Mouse (Mus musculus) midbrain, embryonic 14.5 days (tissue): Measurements from ENCODE around the gene Calhm6. TPM values are rescaled to one million over a fixed set of nuclear protein-coding genes. Genes with fewer than 3 reads are reported as not detected.

Source experiments
- ATAC-seq: fragments of 200-750 bp; cut with Nextera tagmentation; 2 replicates; pipeline ENCODE4 v1.8.0; 2017; ENCODE audit warnings: moderate number of reproducible peaks, moderate library complexity; ENCODE audit not compliant: low FRiP score, low TSS enrichment
- DNase-seq: peaks from one replicate; pipeline ENCODE4 v3.0.0-alpha.2; 2015
- H3K27ac ChIP-seq: fragments of 300-500 bp; sonication (generic); replicated peaks from 2 replicates; pipeline ENCODE4 v1.5.1; 2014; ENCODE audit warnings: mild to moderate bottlenecking, low read depth, low read length, moderate library complexity
- H3K27me3 ChIP-seq: fragments of 300-500 bp; sonication (generic); 2 replicates; pipeline ENCODE4 v1.6.1; 2014; ENCODE audit warnings: low read length, control low read depth, mixed read lengths; ENCODE audit not compliant: control insufficient read depth, insufficient read depth
- H3K36me3 ChIP-seq: fragments of 300-500 bp; sonication (generic); 2 replicates; pipeline ENCODE4 v1.6.1; 2014; ENCODE audit warnings: low read length, control low read depth; ENCODE audit not compliant: control insufficient read depth, insufficient read depth
- H3K4me1 ChIP-seq: fragments of 300-500 bp; sonication (generic); 2 replicates; pipeline ENCODE4 v1.6.1; 2014; ENCODE audit warnings: mild to moderate bottlenecking, antibody characterized with exemption, low read length, control low read depth; ENCODE audit not compliant: control insufficient read depth, insufficient read depth
- H3K4me2 ChIP-seq: fragments of 300-500 bp; sonication (generic); 2 replicates; pipeline ENCODE4 v1.6.1; 2014; ENCODE audit warnings: mild to moderate bottlenecking, low read length, moderate library complexity
- H3K4me3 ChIP-seq: fragments of 300-500 bp; sonication (generic); replicated peaks from 2 replicates; pipeline ENCODE4 v1.5.1; 2014; ENCODE audit warnings: low read depth, low read length
- H3K9ac ChIP-seq: fragments of 300-500 bp; sonication (generic); replicated peaks from 2 replicates; pipeline ENCODE4 v1.6.1; 2014; ENCODE audit warnings: mild to moderate bottlenecking, low read length, moderate library complexity
- H3K9me3 ChIP-seq: fragments of 300-500 bp; sonication (generic); 2 replicates; pipeline ENCODE4 v1.6.1; 2016; ENCODE audit warnings: low read length, control low read depth, mixed read lengths; ENCODE audit not compliant: control insufficient read depth
- WGBS: fragments of 180-500 bp; shearing (Covaris S2); extraction: QIAGEN DNeasy Blood & Tissue Kit; methylation state at CpG from one replicate; pipeline ENCODE4 v1.1.7; 2014; 5-methylcytosine and 5-hydroxymethylcytosine counted together
- polyA plus RNA-seq: library from polyadenylated mRNA; unstranded; fragments of >200 nt; fragmentation: Nextera tagmentation; extraction: Ambion mirVana; gene quantifications from 2 replicates; pipeline ENCODE4 v1.2.1, GENCODE M21; 2014

Gene Calhm6
- polyA plus RNA-seq, 1 experiment from 2014 or later = 1.0 TPM

- Histone ChIP-seq H3K4me1 (no peaks in the 10 kb centered on the region), H3K9me3 (no peaks in the 10 kb centered on the region), H3K27me3 (no peaks in the 10 kb centered on the region), H3K9ac (no peak overlapping the region), H3K4me3 (no peak overlapping the region), H3K4me2 (no peak overlapping the region), H3K36me3 (no peaks in the 10 kb centered on the region), H3K27ac (no peak overlapping the region)
- ATAC-seq (no peak), DNase-seq (no peak)
These were observed 10.0 kb downstream of the Calhm6 start for GRCm38 (mm10) chr10:34117770-34118169.

- DNase-seq = no peak
These were observed 10.7 kb downstream of the Calhm6 start for GRCm38 (mm10) chr10:34117131-34117530.

GRCm38 (mm10) chr10:34111964-34112738, 15.6 kb downstream of the Calhm6 start:
- Histone ChIP-seq H3K4me1 (no peaks in the 10 kb centered on the region), H3K27ac (no peak overlapping the region), H3K36me3 (no peaks in the 10 kb centered on the region), H3K9ac (no peak overlapping the region), H3K4me2 (no peak overlapping the region), H3K4me3 (no peak overlapping the region), H3K27me3 (no peaks in the 10 kb centered on the region), H3K9me3 (no peaks in the 10 kb centered on the region)
- ATAC-seq (no peak), DNase-seq (no peak)
- 91% methylated on average over 4 of the region's 4 CpGs for WGBS

More at GRCm38 (mm10) chr10:34117131-34117530, 10.7 kb downstream of the Calhm6 start:
- no peak overlapping the region for H3K27ac ChIP-seq
- H3K4me3 ChIP-seq = no peak overlapping the region
- no peak for ATAC-seq
- no peaks in the 10 kb centered on the region for H3K27me3 ChIP-seq
- H3K4me2 ChIP-seq = no peak overlapping the region
- no peaks in the 10 kb centered on the region for H3K36me3 ChIP-seq
- no peak overlapping the region for H3K9ac ChIP-seq
- WGBS = 75% methylated on average over 3 of the region's 3 CpGs
- no peaks in the 10 kb centered on the region for H3K9me3 ChIP-seq
- H3K4me1 ChIP-seq = no peaks in the 10 kb centered on the region

GRCm38 (mm10) chr10:34110863-34111465, 16.8 kb downstream of the Calhm6 start:
- Histone ChIP-seq H3K9me3 (no peaks in the 10 kb centered on the region), H3K4me2 (no peak overlapping the region), H3K36me3 (no peaks in the 10 kb centered on the region), H3K27me3 (no peaks in the 10 kb centered on the region), H3K4me3 (no peak overlapping the region), H3K9ac (no peak overlapping the region), H3K27ac (no peak overlapping the region), H3K4me1 (no peaks in the 10 kb centered on the region)
- 85% methylated on average over 13 of the region's 13 CpGs for WGBS
- DNase-seq = no peak
- no peak for ATAC-seq

GRCm38 (mm10) chr10:34096418-34096883, 31.3 kb downstream of the Calhm6 start, which contains the start of gene Calhm5:
Gene Calhm5, minus strand, starts transcription at chr10:34096519.
- DNase-seq = peak; percentile 59
- Histone ChIP-seq H3K27ac (no peak within 1 kb of the TSS), H3K36me3 (no peaks in the 10 kb centered on the region), H3K4me2 (peak within 1 kb of the TSS; percentile 27), H3K27me3 (no peaks in the 10 kb centered on the region), H3K9me3 (no peaks in the 10 kb centered on the region), H3K4me3 (0 out of 2 replicates have a peak within 1 kb of the TSS, but pooled peaks have one; percentile 15), H3K9ac (no peak within 1 kb of the TSS), H3K4me1 (no peaks in the 10 kb centered on the region; the same call in 1 of the 2 replicates)
- 31% methylated on average over 9 of the region's 9 CpGs for WGBS
- no peak for ATAC-seq

- H3K9me3 ChIP-seq = no peaks in the 10 kb centered on the region
- H3K36me3 ChIP-seq = no peaks in the 10 kb centered on the region
- peak overlapping the region; percentile 27 for H3K4me2 ChIP-seq
- WGBS = 61% methylated on average over 12 of the region's 12 CpGs
- 0 out of 2 replicates have a peak overlapping the region, but pooled peaks have one; percentile 15 for H3K4me3 ChIP-seq
- no peak overlapping the region for H3K27ac ChIP-seq
- ATAC-seq = no peak
- DNase-seq = no peak
- no peaks in the 10 kb centered on the region; the same call in 1 of the 2 replicates for H3K4me1 ChIP-seq
- no peak overlapping the region for H3K9ac ChIP-seq
- H3K27me3 ChIP-seq = no peaks in the 10 kb centered on the region
These were observed 31.8 kb downstream of the Calhm6 start for GRCm38 (mm10) chr10:34095964-34096363.

- Histone ChIP-seq H3K27me3 (no peaks in the 10 kb centered on the region), H3K9ac (no peak overlapping the region), H3K36me3 (no peaks in the 10 kb centered on the region), H3K27ac (no peak overlapping the region), H3K9me3 (no peaks in the 10 kb centered on the region), H3K4me1 (no peaks in the 10 kb centered on the region; the same call in 1 of the 2 replicates), H3K4me2 (no peak overlapping the region), H3K4me3 (no peak overlapping the region)
- DNase-seq (no peak), ATAC-seq (no peak)
- WGBS = 53% methylated on average over 2 of the region's 2 CpGs
These were observed 32.6 kb downstream of the Calhm6 start for GRCm38 (mm10) chr10:34095147-34095546.

GRCm38 (mm10) chr10:34091888-34092287, 35.9 kb downstream of the Calhm6 start:
- ATAC-seq = no peak
- H3K4me1 ChIP-seq = no peaks in the 10 kb centered on the region; the same call in 1 of the 2 replicates
- no peak overlapping the region for H3K4me2 ChIP-seq
- WGBS = 73% methylated on average over 5 of the region's 5 CpGs
- no peak overlapping the region for H3K9ac ChIP-seq
- no peaks in the 10 kb centered on the region for H3K27me3 ChIP-seq
- H3K9me3 ChIP-seq = no peaks in the 10 kb centered on the region
- DNase-seq = no peak
- no peak overlapping the region for H3K4me3 ChIP-seq
- no peaks in the 10 kb centered on the region for H3K36me3 ChIP-seq
- no peak overlapping the region for H3K27ac ChIP-seq
